8 mouse cellular contexts compared by ENCODE assay signal in the genomic region with DNA sequence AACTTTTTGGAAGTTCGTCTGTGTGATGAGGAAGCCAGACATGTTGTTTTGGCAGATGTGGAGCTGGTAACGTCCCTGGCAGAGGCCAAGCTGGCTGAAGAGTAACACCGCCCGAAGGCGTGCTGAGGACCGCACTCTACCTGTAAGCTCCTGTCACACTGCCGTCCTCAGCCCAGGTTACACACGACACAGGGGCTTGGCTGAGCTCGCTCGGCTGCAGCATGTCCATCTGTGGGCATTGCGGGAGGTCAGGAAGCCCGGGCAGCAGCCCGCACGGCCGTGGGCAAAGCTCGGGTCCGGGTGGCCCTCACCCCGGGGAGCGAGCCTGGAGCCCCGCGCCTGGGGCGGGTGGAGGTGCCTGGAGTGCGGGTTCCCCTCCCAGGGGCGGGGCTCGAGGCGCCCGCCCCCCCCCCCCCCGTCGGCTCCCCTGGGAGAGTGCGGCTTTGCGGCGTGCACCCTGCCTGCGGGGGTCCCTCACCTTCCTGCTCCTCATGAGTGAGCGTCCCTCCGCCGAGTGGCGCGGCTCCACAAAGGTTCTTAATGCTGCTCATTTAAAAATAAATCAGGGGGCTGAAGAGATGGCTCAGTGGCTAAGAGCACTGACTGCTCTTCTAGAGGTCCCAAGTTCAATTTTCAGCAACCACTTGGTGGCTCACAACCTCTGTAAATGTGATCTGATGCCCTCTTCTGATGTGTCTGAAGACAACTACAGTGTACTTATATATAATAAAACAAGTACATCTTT. TPM values are rescaled to one million over a fixed set of nuclear protein-coding genes. Genes with fewer than 3 reads are reported as not detected.
A peak's percentile ranks its signal among the peaks of the same experiment; 100 is the strongest.
DNase-seq lines count a peak whose midpoint lies in the region; ATAC-seq lines count a peak whose summit lies in the region.

No protein-coding gene starts in this region.

- no peaks in the 10 kb centered on the region for H3K9me3 ChIP-seq in heart, embryonic 13.5 days
- no peaks in the 10 kb centered on the region for H3K9me3 ChIP-seq in midbrain, embryonic 14.5 days (ENCODE audit: control insufficient read depth, low read length)

- H3K36me3 ChIP-seq in heart, embryonic 13.5 days = no peaks in the 10 kb centered on the region
- H3K36me3 ChIP-seq in midbrain, embryonic 14.5 days (ENCODE audit: control insufficient read depth, insufficient read depth, low read length) = no peaks in the 10 kb centered on the region

- peak overlapping the region; percentile 79 for H3K9ac ChIP-seq in heart, embryonic 13.5 days
- H3K9ac ChIP-seq in midbrain, embryonic 14.5 days (replicated peaks; ENCODE audit: low read length) = 0 out of 2 replicates have a peak overlapping the region, but pooled peaks have one; percentile 23

- H3K4me1 ChIP-seq in heart, embryonic 13.5 days = peaks cover 15% of the 10 kb centered on the region
- no peaks in the 10 kb centered on the region; the same call in 1 of the 2 replicates for H3K4me1 ChIP-seq in midbrain, embryonic 14.5 days (ENCODE audit: control insufficient read depth, insufficient read depth, low read length)

- H3K27me3 ChIP-seq in heart, embryonic 13.5 days (replicated peaks) = peaks cover 33% of the 10 kb centered on the region
- no peaks in the 10 kb centered on the region for H3K27me3 ChIP-seq in midbrain, embryonic 14.5 days (ENCODE audit: control insufficient read depth, insufficient read depth, low read length)

- H3K4me2 ChIP-seq in heart, embryonic 13.5 days = peak overlapping the region; percentile 83
- H3K4me2 ChIP-seq in midbrain, embryonic 14.5 days (ENCODE audit: low read length) = peak overlapping the region; percentile 54

- ATAC-seq in heart, embryonic 13.5 days (ENCODE audit: extremely low read depth, insufficient number of reproducible peaks, low FRiP score, low TSS enrichment) = no peak
- ATAC-seq in midbrain, embryonic 14.5 days (ENCODE audit: low FRiP score, low TSS enrichment) = no peak
- ATAC-seq in inflammation-experienced regulatory T-cells, adult 6 months = no peak

- no peak overlapping the region for H3K27ac ChIP-seq in heart, embryonic 13.5 days (replicated peaks)
- H3K27ac ChIP-seq in midbrain, embryonic 14.5 days (replicated peaks; ENCODE audit: low read depth, low read length) = no peak overlapping the region

- under 1% methylated on average over 34 of the region's 38 CpGs for WGBS in heart, embryonic 13.5 days
- 2% methylated on average over 34 of the region's 38 CpGs for WGBS in midbrain, embryonic 14.5 days

- peak; percentile 15 to 18 for DNase-seq in lung, adult 18-20 months
- DNase-seq in lung, postnatal 14 days = no peak
- DNase-seq in brain, adult 2 months (ENCODE audit: low read depth, low spot score) = peak; percentile 57
- peak; percentile 15 to 43 for DNase-seq in kidney, postnatal 36 days
- DNase-seq in midbrain, embryonic 14.5 days = peak; percentile 12
- no peak for DNase-seq in frontal cortex, postnatal 25 days (ENCODE audit: low spot score in 2 of 2)

- H3K4me3 ChIP-seq in heart, embryonic 13.5 days = peak overlapping the region; percentile 54
- peak overlapping the region; percentile 26 for H3K4me3 ChIP-seq in midbrain, embryonic 14.5 days (replicated peaks; ENCODE audit: low read depth, low read length)

RNA-seq across cellular contexts. Expression of gene Gm12248, which starts 4.9 kb away (rescaled TPM):
- polyA plus RNA-seq in heart, embryonic 13.5 days (2015; fragmentation: Nextera tagmentation; extraction: Ambion mirVana) = not detected in 2 replicates
- not detected in 2 replicates for polyA plus RNA-seq in midbrain, embryonic 14.5 days (2014; fragmentation: Nextera tagmentation; extraction: Ambion mirVana)
- polyA plus RNA-seq in inflammation-experienced regulatory T-cells, adult 6 months (2017; shearing (Covaris generic)) = under 1 TPM in 1 of 3 experiments, not detected in 2; 0.62 TPM

RNA-seq across cellular contexts. Expression of gene Cnot8, which starts 6.2 kb away (rescaled TPM):
- 64.9 and 71.1 TPM in 2 replicates for polyA plus RNA-seq in heart, embryonic 13.5 days (2015; fragmentation: Nextera tagmentation; extraction: Ambion mirVana)
- 107 and 117 TPM in 2 replicates for polyA plus RNA-seq in midbrain, embryonic 14.5 days (2014; fragmentation: Nextera tagmentation; extraction: Ambion mirVana)
- 10 to 100 TPM; 78.6 to 90.1 (median 89.4) TPM for polyA plus RNA-seq in inflammation-experienced regulatory T-cells, adult 6 months (2017; shearing (Covaris generic))

Comparison
In these comparisons a context has a peak if more than half of its experiments do, and no peak if none do; other contexts are left out.
1. DNase-seq: peak in lung, adult 18-20 months (2 of 2), brain, adult 2 months (single experiment), kidney, postnatal 36 days (2 of 2) and midbrain, embryonic 14.5 days (single experiment); none in lung, postnatal 14 days (single experiment) and frontal cortex, postnatal 25 days (0 of 2).